Mouse (Mus musculus) myocyte (in vitro differentiated cells): ENCODE measurements around the gene Ankrd42. TPM values are rescaled to one million over a fixed set of nuclear protein-coding genes. Genes with fewer than 3 reads are reported as not detected.
A peak's percentile ranks its signal among the peaks of the same experiment; 100 is the strongest.

Experiments
- H3K27me3 ChIP-seq: one replicate; pipeline ENCODE4 v1.6.1; 2011; ENCODE audit not compliant: control insufficient read depth, insufficient read depth, insufficient read length
- H3K36me3 ChIP-seq: one replicate; pipeline ENCODE4 v1.6.1; 2011; ENCODE audit not compliant: control insufficient read depth, insufficient read depth
- H3K4me2 ChIP-seq: one replicate; pipeline ENCODE4 v1.6.1; 2011; ENCODE audit warnings: low read depth, control low read depth
- H3K4me3 ChIP-seq: one replicate; pipeline ENCODE4 v1.5.1; 2011; ENCODE audit warnings: mild to moderate bottlenecking, control low read depth, moderate library complexity
- H3K79me2 ChIP-seq: one replicate; pipeline ENCODE4 v1.6.1; 2011; ENCODE audit not compliant: control insufficient read depth, insufficient read depth
- H3ac ChIP-seq: one replicate; pipeline ENCODE4 v1.6.1; 2011; ENCODE audit not compliant: control insufficient read depth, insufficient read length
- CEBPB ChIP-seq: IDR thresholded peaks from 2 replicates; pipeline ENCODE4 v1.6.1; 2011; ENCODE audit warnings: mild to moderate bottlenecking, moderate library complexity; ENCODE audit not compliant: poor library complexity, insufficient read depth, severe bottlenecking
- E2F4 ChIP-seq: IDR thresholded peaks from one replicate; pipeline ENCODE4 v1.6.1; 2011; ENCODE audit warnings: mild to moderate bottlenecking, control low read depth, moderate library complexity; ENCODE audit not compliant: insufficient read depth
- MAX ChIP-seq: IDR thresholded peaks from one replicate; pipeline ENCODE4 v1.6.1; 2011; ENCODE audit warnings: low read depth, mild to moderate bottlenecking, control low read depth
- MYOD1 ChIP-seq, 3 experiments: IDR thresholded peaks; one replicate each; pipeline ENCODE4 v1.6.1; 2011; ENCODE audit warnings: control low read depth in 2 of 3, low read depth in 2 of 3, mild to moderate bottlenecking in 2 of 3, moderate library complexity in 1 of 3; ENCODE audit not compliant: insufficient read length in 2 of 3, control insufficient read depth in 1 of 3
- MYOG ChIP-seq, 3 experiments: IDR thresholded peaks; one replicate each; pipeline ENCODE4 v1.6.1; 2011; ENCODE audit warnings: control low read depth in 2 of 3, low read depth in 2 of 3, mild to moderate bottlenecking in 2 of 3; ENCODE audit not compliant: insufficient read length in 2 of 3, control insufficient read depth in 1 of 3, insufficient read depth in 1 of 3
- POLR2A ChIP-seq: IDR thresholded peaks from one replicate; pipeline ENCODE4 v1.6.1; 2011; ENCODE audit warnings: low read depth, mild to moderate bottlenecking, control low read depth, moderate library complexity; ENCODE audit not compliant: insufficient read length
- POLR2AphosphoS2 ChIP-seq: IDR thresholded peaks from one replicate; pipeline ENCODE4 v1.6.1; 2011; ENCODE audit warnings: low read depth, control low read depth; ENCODE audit not compliant: insufficient read length
- REST ChIP-seq: IDR thresholded peaks from one replicate; pipeline ENCODE4 v1.6.1; 2011; ENCODE audit warnings: mild to moderate bottlenecking, control low read depth, moderate library complexity; ENCODE audit not compliant: insufficient read depth, insufficient read length
- SRF ChIP-seq: IDR thresholded peaks from one replicate; pipeline ENCODE4 v1.6.1; 2011; ENCODE audit warnings: low read depth; ENCODE audit not compliant: control insufficient read depth, insufficient read length
- TCF12 ChIP-seq: IDR thresholded peaks from one replicate; pipeline ENCODE4 v1.6.1; 2011; ENCODE audit warnings: mild to moderate bottlenecking, control low read depth; ENCODE audit not compliant: poor library complexity, insufficient read depth, severe bottlenecking
- TCF3 ChIP-seq: IDR thresholded peaks from one replicate; pipeline ENCODE4 v1.6.1; 2011; ENCODE audit warnings: low read depth, control low read depth; ENCODE audit not compliant: insufficient read length
- USF1 ChIP-seq: IDR thresholded peaks from one replicate; pipeline ENCODE4 v1.6.1; 2011; ENCODE audit warnings: low read depth, mild to moderate bottlenecking, control low read depth, moderate library complexity
- polyA plus RNA-seq: library from polyadenylated mRNA; unstranded; fragments of >200 nt; fragmentation: generic; extraction: Trizol; gene quantifications from one replicate; pipeline ENCODE4 v1.2.1, GENCODE M21; 2012; ENCODE audit warnings: missing spikeins

The Ankrd42 gene
- polyA plus RNA-seq = 0.74 TPM

- Histone ChIP-seq H3K4me3 (peak within 1 kb of the TSS; percentile 85), H3K36me3 (peaks cover 19% of the 10 kb centered on the region), H3K27me3 (no peaks in the 10 kb centered on the region), H3ac (peak within 1 kb of the TSS; percentile 48), H3K79me2 (peaks cover 15% of the 10 kb centered on the region), H3K4me2 (peak within 1 kb of the TSS; percentile 84)
- TF ChIP-seq POLR2A (peak; percentile 66), SRF (peak; percentile 74), POLR2AphosphoS2 (peak; percentile 40), REST (no peak)
Measured at GRCm38 (mm10) chr7:92637021-92637625, at the start of gene Ankrd42. Gene Ankrd42, minus strand, starts transcription at chr7:92637142.

DNA sequence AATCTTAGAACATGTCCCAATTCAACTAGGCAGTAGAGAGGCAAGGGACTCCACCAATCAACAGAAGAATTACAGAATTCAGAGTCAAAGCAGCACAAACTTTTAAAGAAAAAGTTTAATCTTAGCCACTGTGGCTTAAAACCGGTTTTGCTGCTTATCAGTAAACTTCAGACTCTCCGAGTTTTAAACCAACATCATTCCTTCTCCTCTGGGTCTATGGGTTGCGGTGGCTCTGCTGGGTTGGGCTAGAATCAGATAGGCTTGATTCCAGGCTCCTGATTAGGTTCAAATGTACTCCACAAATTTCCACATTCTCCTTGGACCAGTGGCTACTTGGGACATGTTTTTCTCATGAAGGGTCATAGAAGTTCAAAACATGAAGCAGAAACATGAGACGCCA is 40.4 kb upstream of the Ankrd42 start:
- H3K79me2 ChIP-seq = no peaks in the 10 kb centered on the region
- no peak overlapping the region for H3ac ChIP-seq
- TF ChIP-seq USF1 = no peak
- no peak for TF ChIP-seq TCF12
- no peak for TF ChIP-seq E2F4
- no peak for TF ChIP-seq CEBPB
- no peak for TF ChIP-seq SRF
- no peak for TF ChIP-seq REST
- TF ChIP-seq MYOG (IDR thresholded peaks at IDR 0.05; ENCODE audit: control insufficient read depth in 1 of 3, insufficient read depth in 1 of 3, insufficient read length in 2 of 3, low read depth in 2 of 3) = no peak
- TF ChIP-seq POLR2A = no peak
- no peak overlapping the region for H3K4me2 ChIP-seq
- no peaks in the 10 kb centered on the region for H3K36me3 ChIP-seq
- H3K4me3 ChIP-seq = no peak overlapping the region
- H3K27me3 ChIP-seq = no peaks in the 10 kb centered on the region

GRCm38 (mm10) chr7:92675131-92675530 is 38.2 kb upstream of the Ankrd42 start:
- no peak for TF ChIP-seq MAX
- TF ChIP-seq E2F4 = no peak
- no peak for TF ChIP-seq MYOD1 (IDR thresholded peaks at IDR 0.05; ENCODE audit: control insufficient read depth in 1 of 3, insufficient read length in 2 of 3, low read depth in 2 of 3)
- TF ChIP-seq USF1 = no peak
- no peak for TF ChIP-seq CEBPB
- TF ChIP-seq REST = no peak
- TF ChIP-seq POLR2A = no peak
- no peak for TF ChIP-seq TCF3
- TF ChIP-seq TCF12 = no peak
- TF ChIP-seq SRF = no peak
- no peak for TF ChIP-seq POLR2AphosphoS2
- TF ChIP-seq MYOG (IDR thresholded peaks at IDR 0.05; ENCODE audit: control insufficient read depth in 1 of 3, insufficient read depth in 1 of 3, insufficient read length in 2 of 3, low read depth in 2 of 3) = no peak
- Histone ChIP-seq H3K79me2 (no peaks in the 10 kb centered on the region), H3ac (no peak overlapping the region), H3K27me3 (no peaks in the 10 kb centered on the region), H3K4me3 (no peak overlapping the region), H3K36me3 (no peaks in the 10 kb centered on the region), H3K4me2 (no peak overlapping the region)

DNA sequence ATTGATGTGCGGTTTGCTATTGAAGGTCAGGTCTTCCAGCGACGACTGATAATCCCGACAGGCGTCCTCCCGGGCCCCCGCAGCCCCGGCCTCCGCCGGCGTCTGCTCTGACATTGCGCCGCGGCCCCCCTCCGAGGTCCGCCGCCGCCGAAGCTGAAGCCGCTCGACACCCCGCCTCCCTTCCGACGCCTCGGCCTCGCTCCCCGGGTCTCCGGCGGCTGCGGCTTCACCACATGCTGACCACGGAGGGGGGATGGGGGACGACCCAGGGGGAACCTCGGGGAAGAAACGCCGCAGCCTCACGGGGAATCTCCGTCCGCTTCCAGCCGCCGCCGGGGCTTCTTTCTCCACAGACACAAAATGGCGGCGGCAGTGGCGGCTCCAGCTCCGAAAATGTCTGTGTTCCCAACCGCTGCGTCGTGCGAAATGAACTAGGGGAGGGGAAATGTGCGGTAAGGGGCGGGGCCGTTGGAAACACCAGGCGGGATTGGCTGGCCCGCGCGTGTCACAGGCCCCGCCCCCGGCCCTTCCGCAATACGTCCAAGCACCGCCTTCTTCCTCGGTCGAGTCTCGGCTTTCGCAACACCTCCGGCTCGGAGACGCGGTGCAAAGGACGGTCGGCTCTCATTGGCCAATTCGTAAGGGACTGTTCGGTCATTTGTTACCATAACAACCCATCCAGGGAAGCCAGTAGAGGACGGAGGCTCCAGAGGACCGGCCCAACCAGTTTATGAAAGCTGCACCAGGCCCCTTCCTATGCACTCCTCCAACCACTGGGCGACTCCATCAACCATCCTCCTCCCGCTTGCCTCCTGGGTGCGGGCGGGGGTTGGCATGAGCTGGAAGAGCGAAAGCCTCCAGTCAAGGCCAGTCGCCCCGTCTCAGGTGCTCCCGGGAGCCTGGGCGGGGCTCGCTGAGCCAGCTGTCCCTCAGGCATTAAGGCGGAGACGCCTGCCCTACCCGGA is 32.8 kb upstream of the Ankrd42 start, which contains the start of gene Pcf11:
Pcf11 (minus strand) TSS at position 428 of the 965 bp plus-strand sequence.
- peaks cover 48% of the 10 kb centered on the region for H3K79me2 ChIP-seq
- peaks cover 8% of the 10 kb centered on the region for H3K36me3 ChIP-seq
- no peak for TF ChIP-seq USF1
- no peak for TF ChIP-seq TCF3
- TF ChIP-seq REST = no peak
- no peak for TF ChIP-seq SRF
- TF ChIP-seq POLR2AphosphoS2 = peak; percentile 86
- TF ChIP-seq POLR2A = peak; percentile 79
- TF ChIP-seq MYOG (IDR thresholded peaks at IDR 0.05; ENCODE audit: control insufficient read depth in 1 of 3, insufficient read depth in 1 of 3, insufficient read length in 2 of 3, low read depth in 2 of 3) = peak; percentile 33 to 79 (median 39)
- peak in 2 of 3 experiments; percentile 27 to 73 for TF ChIP-seq MYOD1 (IDR thresholded peaks at IDR 0.05; ENCODE audit: control insufficient read depth in 1 of 3, insufficient read length in 2 of 3, low read depth in 2 of 3)
- TF ChIP-seq TCF12 = no peak
- TF ChIP-seq CEBPB = peak; percentile 92
- TF ChIP-seq E2F4 = no peak
- no peak for TF ChIP-seq MAX
- H3K4me3 ChIP-seq = peak within 1 kb of the TSS; percentile 92
- peak within 1 kb of the TSS; percentile 77 for H3ac ChIP-seq
- no peaks in the 10 kb centered on the region for H3K27me3 ChIP-seq
- peak within 1 kb of the TSS; percentile 73 for H3K4me2 ChIP-seq
